Mouse (Mus musculus): ENCODE measurements around the gene Rc3h2.

GRCm38 (mm10) chr2:37370651-37371050 lies 52.1 kb downstream of the Rc3h2 start:
- no peak for TF ChIP-seq MYOD1 (IDR thresholded peaks at IDR 0.05; ENCODE audit: control insufficient read depth in 1 of 3, insufficient read length in 2 of 3, low read depth in 2 of 3)
- TF ChIP-seq POLR2A (IDR thresholded peaks at IDR 0.05; ENCODE audit: insufficient read length, low read depth) = no peak

Data from myocyte (in vitro differentiated cells).